Mouse (Mus musculus) heart, embryonic 14.5 days (tissue): Measurements from ENCODE around the gene 1110004F10Rik. TPM values are rescaled to one million over a fixed set of nuclear protein-coding genes. Genes with fewer than 3 reads are reported as not detected.

Experiments used
- ATAC-seq: fragments of 200-750 bp; cut with Nextera tagmentation; 2 replicates; pipeline ENCODE4 v1.8.0; 2017; ENCODE audit warnings: low read depth, moderate TSS enrichment; ENCODE audit not compliant: insufficient number of reproducible peaks, insufficient read depth, low FRiP score
- H3K27ac ChIP-seq, 2 experiments: fragments of 200-500 bp in 1 of 2; fragments of 300-500 bp in 1 of 2; sonication (generic) in 1 of 2; replicated peaks in 1 of 2; 2 replicates each; pipeline ENCODE4 v1.5.1; 2012 to 2014; ENCODE audit warnings: low read depth in 2 of 2, low read length in 2 of 2, control low read depth in 1 of 2, mild to moderate bottlenecking in 1 of 2, mixed read lengths in 1 of 2; ENCODE audit not compliant: control insufficient read depth in 1 of 2, insufficient read depth in 1 of 2
- H3K27me3 ChIP-seq: fragments of 300-500 bp; sonication (generic); 2 replicates; pipeline ENCODE4 v1.6.1; 2014; ENCODE audit warnings: mild to moderate bottlenecking, low read length, control low read depth; ENCODE audit not compliant: control insufficient read depth, insufficient read depth
- H3K36me3 ChIP-seq: fragments of 300-500 bp; sonication (generic); 2 replicates; pipeline ENCODE4 v1.6.1; 2014; ENCODE audit warnings: mild to moderate bottlenecking, control low read depth, low read length, mixed read lengths; ENCODE audit not compliant: control insufficient read depth, insufficient read depth
- H3K4me1 ChIP-seq, 2 experiments: fragments of 200-500 bp in 1 of 2; fragments of 300-500 bp in 1 of 2; sonication (generic) in 1 of 2; 2 replicates each; pipeline ENCODE4 v1.6.1; 2012 to 2014; ENCODE audit warnings: low read length in 2 of 2, control low read depth in 1 of 2, mixed read lengths in 1 of 2; ENCODE audit not compliant: control insufficient read depth in 2 of 2, insufficient read depth in 2 of 2
- H3K4me2 ChIP-seq: fragments of 300-500 bp; sonication (generic); 2 replicates; pipeline ENCODE4 v1.6.1; 2014; ENCODE audit warnings: mild to moderate bottlenecking, low read length
- H3K4me3 ChIP-seq, 2 experiments: fragments of 200-500 bp in 1 of 2; fragments of 300-500 bp in 1 of 2; sonication (generic) in 1 of 2; 2 replicates each; pipeline ENCODE4 v1.5.1; 2012 to 2014; ENCODE audit warnings: low read length in 2 of 2, mild to moderate bottlenecking in 2 of 2, control low read depth in 1 of 2, low read depth in 1 of 2, moderate library complexity in 1 of 2; ENCODE audit not compliant: control insufficient read depth in 1 of 2, insufficient read depth in 1 of 2
- H3K9ac ChIP-seq: fragments of 300-500 bp; sonication (generic); 2 replicates; pipeline ENCODE4 v1.6.1; 2014; ENCODE audit warnings: mild to moderate bottlenecking, low read length
- H3K9me3 ChIP-seq: fragments of 300-500 bp; sonication (generic); 2 replicates; pipeline ENCODE4 v1.6.1; 2016; ENCODE audit warnings: low read length, control low read depth; ENCODE audit not compliant: control insufficient read depth
- WGBS: fragments of 180-500 bp; shearing (Covaris S2); extraction: QIAGEN DNeasy Blood & Tissue Kit; methylation state at CpG from one replicate; pipeline ENCODE4 v1.1.7; 2014; 5-methylcytosine and 5-hydroxymethylcytosine counted together
- polyA plus RNA-seq: library from polyadenylated mRNA; unstranded; fragments of >200 nt; fragmentation: Nextera tagmentation; extraction: Ambion mirVana; gene quantifications from 2 replicates; pipeline ENCODE4 v1.2.1, GENCODE M21; 2014

The 1110004F10Rik gene
- polyA plus RNA-seq, 1 experiment from 2014 or later, result 176 TPM

GRCm38 (mm10) chr7:116033371-116034241 is 5.6 kb upstream of the 1110004F10Rik start:
- Histone ChIP-seq H3K27me3 (peaks cover 15% of the 10 kb centered on the region), H3K4me1 (peaks cover 11 to 12% of the 10 kb centered on the region in 2 experiments), H3K4me2 (peak overlapping the region; percentile 86), H3K36me3 (no peaks in the 10 kb centered on the region), H3K9me3 (no peaks in the 10 kb centered on the region), H3K4me3 (peak overlapping the region; percentile 65 to 67), H3K9ac (peak overlapping the region; percentile 83), H3K27ac (peak overlapping the region; percentile 75 to 99)
- under 1% methylated on average over 53 of the region's 54 CpGs for WGBS
- peak; percentile 41 for ATAC-seq

- Histone ChIP-seq H3K27ac (peak overlapping the region; percentile 75 to 99), H3K4me3 (peak overlapping the region; percentile 65 to 67), H3K4me1 (peaks cover 12 to 15% of the 10 kb centered on the region in 2 experiments), H3K9me3 (no peaks in the 10 kb centered on the region), H3K36me3 (no peaks in the 10 kb centered on the region), H3K9ac (peak overlapping the region; percentile 83), H3K4me2 (peak overlapping the region; percentile 86), H3K27me3 (peaks cover 15% of the 10 kb centered on the region)
- ATAC-seq, result no peak
- WGBS, result under 1% methylated on average over 25 of the region's 25 CpGs
Measured at GRCm38 (mm10) chr7:116034282-116034758, 4.9 kb upstream of the 1110004F10Rik start.

- Histone ChIP-seq H3K27ac (no peak overlapping the region), H3K4me1 (peaks cover 4 to 11% of the 10 kb centered on the region in 2 experiments), H3K4me2 (no peak overlapping the region), H3K27me3 (peaks cover 15% of the 10 kb centered on the region), H3K9ac (no peak overlapping the region), H3K36me3 (no peaks in the 10 kb centered on the region), H3K4me3 (no peak overlapping the region), H3K9me3 (no peaks in the 10 kb centered on the region)
- ATAC-seq, result no peak
- 72% methylated on average over 4 of the region's 4 CpGs for WGBS
Measured at GRCm38 (mm10) chr7:116035504-116035903, 3.7 kb upstream of the 1110004F10Rik start.

GRCm38 (mm10) chr7:116036591-116037555 is 2.3 kb upstream of the 1110004F10Rik start:
- Histone ChIP-seq H3K27ac (no peak overlapping the region), H3K36me3 (no peaks in the 10 kb centered on the region), H3K4me3 (no peak overlapping the region), H3K27me3 (peaks cover 15% of the 10 kb centered on the region), H3K9ac (no peak overlapping the region), H3K9me3 (no peaks in the 10 kb centered on the region), H3K4me2 (peak overlapping the region; percentile 71; the same call in 1 of the 2 replicates), H3K4me1 (peaks cover 2 to 11% of the 10 kb centered on the region in 2 experiments)
- no peak for ATAC-seq
- WGBS, result 55% methylated on average over 18 of the region's 18 CpGs

GRCm38 (mm10) chr7:116038024-116038423 is 1.2 kb upstream of the 1110004F10Rik start:
- WGBS, result 4% methylated on average over 13 of the region's 13 CpGs
- H3K27ac ChIP-seq, result no peak overlapping the region
- no peaks in the 10 kb centered on the region for H3K9me3 ChIP-seq
- peaks cover 15% of the 10 kb centered on the region for H3K27me3 ChIP-seq
- H3K4me2 ChIP-seq, result peak overlapping the region; percentile 71
- H3K4me1 ChIP-seq, result peaks cover 2 to 11% of the 10 kb centered on the region in 2 experiments
- ATAC-seq, result no peak
- no peaks in the 10 kb centered on the region for H3K36me3 ChIP-seq
- H3K9ac ChIP-seq, result 0 out of 2 replicates have a peak overlapping the region, but pooled peaks have one; percentile 7
- peak overlapping the region; percentile 24 to 45; a peak in 3 of 4 replicates for H3K4me3 ChIP-seq

GRCm38 (mm10) chr7:116038511-116038910 is 686 bp upstream of the 1110004F10Rik start, which contains the start of gene Sox6:
Gene Sox6, minus strand, starts transcription at chr7:116038796.
- no peak within 1 kb of the TSS for H3K27ac ChIP-seq
- H3K9ac ChIP-seq, result peak within 1 kb of the TSS; percentile 51
- no peaks in the 10 kb centered on the region for H3K36me3 ChIP-seq
- ATAC-seq, result no peak
- peak within 1 kb of the TSS; percentile 45 to 59 for H3K4me3 ChIP-seq
- peaks cover 2 to 11% of the 10 kb centered on the region in 2 experiments for H3K4me1 ChIP-seq
- H3K27me3 ChIP-seq, result peaks cover 15% of the 10 kb centered on the region
- H3K9me3 ChIP-seq, result no peaks in the 10 kb centered on the region
- 3% methylated on average over 11 of the region's 11 CpGs for WGBS
- peak within 1 kb of the TSS; percentile 71 for H3K4me2 ChIP-seq
